Mouse (Mus musculus) G1E (cell line): Measurements from ENCODE around the gene Cacng4.

Experiments
- CTCF ChIP-seq: IDR thresholded peaks from 2 replicates; pipeline ENCODE4 v1.5.1; 2012; ENCODE audit warnings: low read depth, low read length, inconsistent platforms, mixed read lengths
- GATA1 ChIP-seq: IDR thresholded peaks from 2 replicates; pipeline ENCODE4 v1.6.1; 2012; ENCODE audit warnings: borderline replicate concordance, low read length, inconsistent platforms, mixed read lengths
- GATA2 ChIP-seq: IDR thresholded peaks from 2 replicates; pipeline ENCODE4 v1.6.1; 2012; ENCODE audit warnings: low read depth, low read length, inconsistent platforms, borderline replicate concordance
- TAL1 ChIP-seq: conservative IDR thresholded peaks from 2 replicates; pipeline ENCODE4 v1.6.1; 2012; ENCODE audit warnings: low read depth, low read length, inconsistent platforms, mixed read lengths

DNA sequence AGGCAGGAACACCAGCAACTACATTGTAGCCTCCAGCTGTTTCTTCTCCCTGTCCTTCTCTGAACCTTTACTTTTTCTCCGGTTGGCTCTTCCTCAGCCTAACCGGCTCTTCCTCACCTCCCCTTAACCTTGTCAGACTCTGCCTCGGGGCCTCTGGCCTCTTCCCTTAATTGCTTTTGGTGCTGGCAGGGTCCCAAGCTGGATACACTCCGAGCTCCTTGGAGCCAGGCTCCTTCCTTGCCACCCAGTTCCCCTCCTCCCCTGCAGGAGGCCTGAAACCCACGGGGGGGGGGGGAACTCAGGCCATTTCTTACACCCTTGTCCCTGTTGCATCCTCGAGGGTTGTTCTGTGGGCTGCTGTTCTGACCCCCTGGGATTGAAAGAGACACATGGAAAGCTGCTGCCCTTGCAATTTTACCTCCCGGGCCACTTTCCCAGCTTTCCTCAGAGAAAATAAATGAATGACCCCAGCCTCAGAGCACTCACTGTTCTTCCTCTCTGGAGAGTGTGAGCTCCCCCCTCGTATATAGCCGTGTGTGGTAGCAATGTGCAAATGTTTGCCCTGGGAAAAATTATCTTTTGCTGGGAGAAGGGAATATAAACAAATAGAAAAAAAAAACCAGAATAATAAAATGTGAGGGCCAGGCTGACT, 1.2 kb upstream of the Cacng4 start:
- TF ChIP-seq TAL1 (no peak), CTCF (no peak), GATA1 (no peak), GATA2 (no peak)
